Mouse (Mus musculus): ENCODE measurements around the gene Itgae.
A peak's percentile ranks its signal among the peaks of the same experiment; 100 is the strongest.

The Itgae gene

DNA sequence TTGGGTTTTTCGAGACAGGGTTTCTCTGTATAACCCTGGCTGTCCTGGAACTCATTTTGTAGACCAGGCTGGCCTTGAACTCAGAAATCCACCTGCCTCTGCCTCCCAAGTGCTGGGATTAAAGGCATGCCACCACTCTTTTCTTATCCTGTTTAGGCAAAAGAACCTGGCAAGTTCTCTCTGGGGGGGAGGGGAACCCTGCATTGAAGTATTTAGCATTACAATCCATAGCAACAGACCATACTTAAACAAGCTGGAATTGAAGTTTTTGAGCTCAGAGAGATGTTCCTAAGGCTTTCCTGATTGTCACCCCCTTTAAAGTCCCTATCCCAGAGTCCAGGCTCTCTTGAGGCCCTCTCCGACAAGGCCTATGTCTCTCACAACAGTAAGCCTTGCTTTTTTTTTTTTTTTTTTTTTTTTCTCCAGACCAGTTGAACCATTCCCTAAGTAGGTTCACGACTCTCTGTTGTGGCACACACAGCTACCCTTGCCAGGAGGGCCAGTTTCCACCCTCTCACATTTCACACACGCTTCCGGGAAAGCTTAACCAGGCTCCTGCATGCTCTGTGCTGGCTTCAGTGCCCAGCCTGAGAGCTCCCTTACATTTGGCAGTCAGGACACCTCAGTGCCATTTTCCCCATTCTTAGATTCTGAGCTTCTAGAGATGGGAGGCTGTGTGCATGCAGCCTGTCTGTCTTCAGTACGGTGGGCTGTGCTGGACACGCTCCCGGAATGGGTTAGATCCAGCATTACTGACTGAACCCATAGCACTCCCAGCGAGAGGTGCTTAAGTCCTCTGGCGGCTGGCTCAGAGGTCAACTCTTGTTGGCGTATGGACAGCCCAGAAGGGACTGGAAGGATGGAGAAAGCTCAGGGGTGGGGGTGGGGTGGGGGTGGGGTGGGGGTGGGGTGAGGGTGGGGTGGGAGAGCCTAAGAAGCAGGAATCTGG is 55.9 kb downstream of the Itgae start:
- DNase-seq (ENCODE audit: low read depth, low spot score) = no peak

- no peak for DNase-seq (ENCODE audit: low read depth, low spot score)
Measured at GRCm38 (mm10) chr11:73146975-73147365, 56.6 kb downstream of the Itgae start.

DNA sequence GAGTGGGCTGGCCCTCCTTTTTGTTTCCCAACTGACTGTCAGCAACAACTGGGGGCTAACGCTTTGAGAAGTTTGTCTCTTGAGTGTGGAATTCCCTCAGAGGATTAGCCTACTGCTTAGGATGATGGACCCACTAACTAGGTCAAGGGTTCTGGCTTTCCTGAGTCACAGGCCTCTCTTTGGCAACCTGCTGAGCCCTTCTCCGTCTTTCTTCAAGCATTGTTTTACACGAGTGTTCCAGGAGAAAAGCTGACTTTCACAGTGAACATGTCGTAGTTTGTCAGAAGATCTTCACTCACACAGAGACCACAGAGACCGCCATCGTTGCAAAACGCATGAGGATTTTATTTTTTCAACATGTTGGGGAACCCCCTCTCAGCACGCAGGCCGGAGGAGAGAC is 57.8 kb downstream of the Itgae start:
- no peak for DNase-seq (ENCODE audit: low read depth, low spot score)

GRCm38 (mm10) chr11:73155071-73155470 is 64.7 kb downstream of the Itgae start:
- DNase-seq (ENCODE audit: low read depth, low spot score) = no peak

DNA sequence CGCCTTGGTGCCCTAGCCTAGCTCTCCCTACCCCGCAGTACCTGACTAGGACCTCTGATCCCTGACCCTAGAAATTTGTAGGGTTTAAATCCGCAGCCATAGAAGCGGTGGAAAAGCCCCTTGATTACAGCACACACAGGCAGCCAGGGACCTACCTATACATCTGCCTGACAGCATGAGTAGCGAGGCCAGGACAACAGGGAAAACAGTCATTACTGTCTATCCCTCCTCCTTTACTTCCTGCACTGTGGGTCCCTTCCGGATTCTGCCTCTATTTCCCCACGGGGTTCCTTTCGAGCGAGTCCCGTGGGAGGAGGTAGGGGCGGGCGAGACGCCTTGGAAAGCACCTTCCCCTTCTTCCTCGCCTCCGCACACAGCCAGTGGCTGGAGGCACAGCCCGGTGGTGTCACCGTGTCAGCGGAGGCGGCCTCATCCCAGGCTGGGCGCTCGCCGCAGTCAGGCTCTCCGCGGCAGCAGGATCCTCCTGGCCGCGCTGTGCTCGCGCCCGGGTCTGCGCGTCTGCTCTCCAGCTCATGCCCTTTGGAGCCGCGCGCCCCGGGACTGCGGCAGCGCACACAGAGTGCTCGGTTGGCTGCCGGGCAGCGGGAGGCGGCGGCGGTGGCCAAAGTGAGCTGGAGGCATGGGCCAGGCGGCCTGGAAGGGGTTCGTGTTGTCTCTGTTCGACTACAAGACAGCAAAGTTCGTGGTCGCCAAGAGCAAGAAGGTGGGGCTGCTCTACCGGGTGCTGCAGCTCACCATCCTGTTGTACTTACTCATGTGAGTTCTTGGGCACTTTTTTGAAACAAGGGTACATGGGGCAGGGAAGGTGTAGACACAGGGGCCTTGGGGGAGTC is 69.8 kb downstream of the Itgae start, which contains the start of gene P2rx5:
TSS of gene P2rx5 (plus strand) at position 465 of the 854 bp plus-strand sequence.
- DNase-seq (ENCODE audit: low read depth, low spot score) = no peak

- DNase-seq (ENCODE audit: low read depth, low spot score) = no peak
Measured at GRCm38 (mm10) chr11:73160811-73161200, 70.4 kb downstream of the Itgae start.

GRCm38 (mm10) chr11:73161616-73162015 is 71.2 kb downstream of the Itgae start:
- DNase-seq (ENCODE audit: low read depth, low spot score) = no peak

DNA sequence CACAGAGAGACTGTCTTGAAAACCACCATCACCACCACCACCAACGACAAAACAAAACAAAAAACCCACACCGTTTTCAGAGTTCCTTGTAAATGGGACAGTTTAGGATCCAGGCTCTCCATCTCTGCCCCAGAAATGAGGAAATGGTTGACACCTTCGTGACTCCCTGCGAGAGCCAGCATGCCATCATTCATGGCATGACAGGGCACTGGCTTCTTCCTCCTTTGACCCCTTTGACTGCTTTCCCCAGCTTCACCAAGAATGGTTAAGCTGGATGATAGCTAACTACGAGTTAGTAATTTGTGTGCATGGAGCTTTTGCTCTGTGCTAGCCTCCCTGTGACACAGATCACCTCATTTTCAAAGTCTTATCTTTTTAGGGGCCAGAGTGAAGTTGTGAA is 71.9 kb downstream of the Itgae start:
- DNase-seq (ENCODE audit: low read depth, low spot score) = no peak

DNA sequence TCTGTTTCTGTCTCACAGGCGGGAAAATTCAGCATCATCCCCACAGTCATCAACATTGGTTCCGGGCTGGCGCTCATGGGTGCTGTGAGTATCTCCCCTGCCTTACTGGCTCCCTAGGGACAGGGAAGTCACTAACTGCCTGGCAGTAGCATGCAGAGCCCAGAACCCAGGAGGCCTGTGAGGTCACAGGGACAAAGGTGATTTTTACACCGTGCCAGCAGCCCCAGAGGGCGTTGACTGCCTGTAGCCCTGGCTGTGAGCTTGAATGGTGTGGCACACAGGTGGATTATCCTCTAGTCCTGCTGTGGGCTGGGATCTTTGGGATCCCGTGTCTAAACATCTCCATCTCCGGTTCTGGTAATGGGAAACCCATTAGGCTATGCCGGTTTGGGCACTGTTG is 77.7 kb downstream of the Itgae start:
- DNase-seq (ENCODE audit: low read depth, low spot score) = no peak

DNA sequence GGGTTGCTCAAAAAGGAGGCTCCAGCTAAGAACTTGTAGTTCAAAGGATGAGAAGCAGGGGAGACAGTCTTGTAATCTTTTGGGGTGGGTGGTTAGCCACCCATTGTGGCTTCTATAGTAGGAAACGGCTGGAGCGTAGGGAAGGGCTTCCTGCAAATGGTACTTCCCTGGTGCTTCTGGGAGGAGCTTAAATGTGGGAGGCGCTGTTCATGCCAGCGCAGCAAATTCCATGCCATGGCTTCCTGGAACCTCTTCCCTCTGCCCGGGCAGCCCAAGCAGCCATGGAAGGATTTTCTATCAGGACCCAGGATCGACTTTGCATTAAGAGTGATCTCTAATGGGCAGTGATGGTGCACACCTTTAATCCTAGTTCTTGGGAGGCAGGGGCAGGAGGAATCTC is 78.2 kb downstream of the Itgae start:
- DNase-seq (ENCODE audit: low read depth, low spot score) = no peak

DNA sequence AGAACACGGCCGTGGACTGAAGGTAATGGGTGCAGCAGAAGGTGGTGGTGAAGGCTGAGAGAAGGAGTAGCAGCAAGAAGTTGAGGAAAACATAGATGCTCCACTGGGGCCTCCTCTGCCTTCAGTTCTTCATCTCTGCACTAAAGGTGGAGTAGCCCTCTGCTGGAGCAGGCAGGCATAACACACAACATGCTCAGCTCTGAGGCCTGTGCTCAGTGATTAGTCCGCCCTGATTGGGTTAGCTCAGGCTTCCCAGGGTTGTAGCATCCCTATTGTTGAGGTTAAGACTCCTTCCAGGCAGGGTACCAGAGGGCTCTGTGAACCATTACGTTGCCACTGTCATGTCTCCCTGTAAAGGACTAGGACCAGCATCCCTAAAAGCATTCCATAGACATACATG is 78.8 kb downstream of the Itgae start:
- DNase-seq (ENCODE audit: low read depth, low spot score) = peak; percentile 75

DNA sequence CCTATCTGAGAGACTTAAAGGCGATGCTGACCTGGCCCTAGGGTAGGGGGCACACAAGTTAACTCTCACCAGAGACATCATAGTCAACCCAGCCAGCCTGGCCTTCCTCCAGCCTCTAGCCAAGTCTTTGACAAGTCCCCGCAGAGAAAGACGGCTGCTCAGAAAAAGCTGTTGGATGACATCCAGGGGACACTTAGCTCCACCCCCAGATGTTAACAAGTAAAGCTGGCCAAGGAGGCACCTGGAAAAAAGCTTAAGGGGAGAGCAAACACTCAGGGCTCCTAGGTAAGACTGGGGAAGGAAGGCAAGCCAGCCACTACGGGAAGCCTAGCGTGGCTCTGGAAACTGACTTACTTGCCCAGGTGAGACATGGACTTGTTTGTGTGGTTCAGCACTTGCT is 81.8 kb downstream of the Itgae start:
- no peak for DNase-seq (ENCODE audit: low read depth, low spot score)

DNA sequence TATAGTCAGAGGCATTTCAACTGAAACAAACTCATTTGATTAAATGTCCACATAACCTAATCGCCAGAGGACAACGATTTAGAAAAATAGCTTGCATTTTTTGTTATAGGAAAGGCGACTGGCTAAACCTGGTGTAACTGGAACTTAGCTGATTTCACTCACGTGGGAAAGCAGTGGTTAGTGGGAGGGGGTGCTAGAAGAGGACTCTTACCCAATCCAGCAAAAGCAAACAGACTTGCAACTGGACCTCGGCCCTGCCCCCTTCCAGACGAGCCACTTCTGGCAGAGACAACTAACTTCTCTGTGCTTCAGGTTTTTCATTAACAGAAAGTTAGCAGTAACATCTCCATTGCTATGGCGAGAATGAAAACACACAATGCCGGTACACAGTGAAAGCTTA is 85.2 kb downstream of the Itgae start:
- no peak for DNase-seq (ENCODE audit: low read depth, low spot score)

- DNase-seq (ENCODE audit: low read depth, low spot score) = no peak
Measured at GRCm38 (mm10) chr11:73176186-73176585, 85.8 kb downstream of the Itgae start.

DNA sequence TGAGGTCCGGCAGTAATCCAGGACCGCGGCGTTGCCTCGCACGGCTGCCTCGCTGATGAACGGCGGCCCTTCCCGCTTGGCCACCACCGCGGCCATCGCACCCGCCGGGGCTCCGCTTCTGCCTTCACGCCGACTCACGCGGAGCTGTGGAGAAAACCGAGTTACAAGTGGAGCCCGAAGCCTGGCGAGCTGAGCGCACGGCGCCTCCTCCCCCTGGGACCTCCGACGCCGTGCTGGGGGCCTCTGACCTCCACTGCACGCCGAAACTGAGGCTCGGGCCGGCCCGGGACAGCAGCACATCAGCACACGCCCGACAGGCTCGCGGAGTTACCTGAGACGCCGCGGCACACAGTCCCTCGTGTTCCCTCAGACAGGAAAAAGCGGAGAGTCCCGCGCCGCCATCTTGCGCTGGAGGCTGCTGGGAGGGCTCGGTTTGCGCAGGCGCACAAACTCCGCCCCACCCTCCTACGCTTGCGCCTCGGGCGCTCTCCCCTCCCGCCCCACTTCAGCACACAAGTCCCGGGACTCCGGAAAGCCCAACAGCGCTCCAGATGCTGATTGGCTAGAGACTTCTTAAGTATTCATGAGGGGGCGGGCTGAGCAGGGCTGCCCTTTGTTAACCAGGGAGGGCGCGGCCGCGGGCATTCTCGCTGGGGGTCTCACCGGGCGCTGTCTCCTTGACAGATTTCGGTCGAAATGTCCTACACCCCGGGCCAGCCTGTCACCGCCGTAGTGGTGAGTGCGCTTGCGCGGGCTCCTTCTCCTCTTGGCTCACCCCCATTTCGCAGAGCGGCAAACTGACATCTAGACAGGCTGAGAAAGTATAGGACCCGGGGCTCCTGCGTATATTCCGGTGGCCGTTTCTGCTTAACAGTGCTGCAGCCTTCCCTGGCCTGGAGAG is 86.5 kb downstream of the Itgae start, which contains the start of the genes Emc6 and Tax1bp3:
TSS of gene Emc6 (minus strand) at position 430 of the 901 bp plus-strand sequence.
TSS of gene Tax1bp3 (plus strand) at position 476 of the 901 bp plus-strand sequence.
- peak; percentile 99 for DNase-seq (ENCODE audit: low read depth, low spot score)

- no peak for DNase-seq (ENCODE audit: low read depth, low spot score)
Measured at GRCm38 (mm10) chr11:73177509-73177875, 87.1 kb downstream of the Itgae start.

DNA sequence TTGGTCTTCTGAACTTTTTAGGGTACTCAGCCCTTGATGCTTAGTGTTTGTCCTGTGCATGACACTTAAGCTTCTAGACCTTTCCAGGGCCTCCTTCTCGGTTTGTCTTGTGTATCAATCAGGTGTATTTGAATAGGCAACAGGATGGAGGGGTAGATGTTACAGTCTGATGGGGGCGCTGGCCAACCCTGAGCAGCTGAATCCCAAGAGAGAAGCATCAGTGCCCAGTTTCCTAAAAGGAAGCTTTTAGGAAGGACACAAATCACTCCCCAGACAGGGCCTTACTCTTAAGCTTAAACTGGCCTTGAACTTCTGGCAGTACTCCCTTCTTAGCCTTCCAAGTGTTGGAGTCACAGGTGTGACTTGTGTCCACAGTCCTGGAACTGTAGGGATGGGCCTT is 87.5 kb downstream of the Itgae start:
- no peak for DNase-seq (ENCODE audit: low read depth, low spot score)

- no peak for DNase-seq (ENCODE audit: low read depth, low spot score)
Measured at GRCm38 (mm10) chr11:73185872-73186615, 95.7 kb downstream of the Itgae start.

GRCm38 (mm10) chr11:73187231-73187630 is 96.8 kb downstream of the Itgae start:
- no peak for DNase-seq (ENCODE audit: low read depth, low spot score)

- DNase-seq (ENCODE audit: low read depth, low spot score) = no peak
Measured at GRCm38 (mm10) chr11:73193047-73193446, 102.7 kb downstream of the Itgae start.

- DNase-seq (ENCODE audit: low read depth, low spot score) = no peak
Measured at GRCm38 (mm10) chr11:73194444-73194843, 104.1 kb downstream of the Itgae start.

Data from WW6 (cell line).